Mouse (Mus musculus) liver, embryonic 15.5 days (tissue): ENCODE data around the gene Mmp19. TPM values are rescaled to one million over a fixed set of nuclear protein-coding genes. Genes with fewer than 3 reads are reported as not detected.

ENCODE experiments used
- ATAC-seq: fragments of 200-750 bp; cut with Nextera tagmentation; 2 replicates; pipeline ENCODE4 v1.8.0; 2017; ENCODE audit warnings: moderate number of reproducible peaks, mild to moderate bottlenecking, moderate library complexity; ENCODE audit not compliant: insufficient read depth
- H3K27ac ChIP-seq: fragments of 300-500 bp; sonication (generic); replicated peaks from 2 replicates; pipeline ENCODE4 v1.5.1; 2015; ENCODE audit warnings: mild to moderate bottlenecking, inconsistent platforms
- H3K27me3 ChIP-seq: fragments of 300-500 bp; sonication (generic); 2 replicates; pipeline ENCODE4 v1.6.1; 2015; ENCODE audit warnings: mild to moderate bottlenecking, inconsistent platforms
- H3K36me3 ChIP-seq: fragments of 300-500 bp; sonication (generic); replicated peaks from 2 replicates; pipeline ENCODE4 v1.6.1; 2015; ENCODE audit warnings: moderate library complexity, mild to moderate bottlenecking, inconsistent platforms
- H3K4me1 ChIP-seq: fragments of 300-500 bp; sonication (generic); replicated peaks from 2 replicates; pipeline ENCODE4 v1.6.1; 2015; ENCODE audit warnings: inconsistent platforms
- H3K4me2 ChIP-seq: fragments of 300-500 bp; sonication (generic); 2 replicates; pipeline ENCODE4 v1.6.1; 2015; ENCODE audit warnings: moderate library complexity, mild to moderate bottlenecking, inconsistent platforms
- H3K4me3 ChIP-seq: fragments of 300-500 bp; sonication (generic); replicated peaks from 2 replicates; pipeline ENCODE4 v1.5.1; 2015; ENCODE audit warnings: mild to moderate bottlenecking, inconsistent platforms
- H3K9ac ChIP-seq: fragments of 300-500 bp; sonication (generic); 2 replicates; pipeline ENCODE4 v1.6.1; 2015; ENCODE audit warnings: moderate library complexity, mild to moderate bottlenecking, inconsistent platforms
- H3K9me3 ChIP-seq: fragments of 300-500 bp; sonication (generic); replicated peaks from 2 replicates; pipeline ENCODE4 v1.6.1; 2016; ENCODE audit warnings: inconsistent platforms
- WGBS: fragments of 180-500 bp; shearing (Covaris S2); methylation state at CpG from one replicate; pipeline ENCODE4 v1.1.7; 2015; ENCODE audit warnings: mixed read lengths; ENCODE audit not compliant: insufficient replicate concordance; 5-methylcytosine and 5-hydroxymethylcytosine counted together
- polyA plus RNA-seq: library from polyadenylated mRNA; unstranded; fragments of >200 nt; fragmentation: Nextera tagmentation; extraction: Ambion mirVana; gene quantifications from 2 replicates; pipeline ENCODE4 v1.2.1, GENCODE M21; 2015

Gene Mmp19
- polyA plus RNA-seq, 1 experiment from 2014 or later, result 10.5 TPM

DNA sequence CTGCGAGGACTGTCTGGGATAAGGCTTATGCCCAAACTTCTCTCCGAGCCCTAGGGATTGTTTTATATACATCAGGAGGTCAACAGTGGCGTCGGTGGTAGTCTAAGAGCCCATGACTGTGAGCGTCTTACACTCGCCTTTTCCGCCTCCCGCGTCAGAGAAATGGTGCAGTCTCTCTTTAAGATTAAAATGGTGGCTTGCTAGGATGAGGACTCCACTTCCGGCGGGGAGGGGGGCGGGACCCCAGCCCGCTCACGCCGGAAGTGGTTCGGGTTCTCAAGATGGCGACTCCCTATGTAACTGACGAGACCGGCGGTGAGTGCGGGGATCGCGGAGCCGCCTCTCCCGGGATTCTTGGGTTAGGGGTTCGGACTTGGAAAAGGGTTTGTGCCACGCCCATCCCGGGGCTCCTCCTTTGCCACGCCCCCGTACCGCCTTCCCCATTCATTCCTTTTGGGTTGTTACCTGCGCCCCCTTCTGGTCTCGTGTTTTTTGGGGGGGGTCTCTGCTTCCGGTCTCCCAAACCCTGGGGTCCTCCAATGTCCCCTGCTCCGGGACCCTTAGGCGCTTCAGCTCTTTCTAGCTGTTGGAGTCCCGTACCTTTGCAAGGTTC lies 42.4 kb upstream of the Mmp19 start:
- ATAC-seq, result peak; percentile 76
- peak overlapping the region; percentile 73 for H3K9ac ChIP-seq
- peak overlapping the region; percentile 86 for H3K27ac ChIP-seq
- H3K27me3 ChIP-seq, result peaks cover 33% of the 10 kb centered on the region
- peaks cover 51% of the 10 kb centered on the region for H3K4me1 ChIP-seq
- H3K4me2 ChIP-seq, result peak overlapping the region; percentile 89
- peaks cover 10% of the 10 kb centered on the region for H3K36me3 ChIP-seq
- peak overlapping the region; percentile 91 for H3K4me3 ChIP-seq
- H3K9me3 ChIP-seq, result no peaks in the 10 kb centered on the region
- WGBS, result under 1% methylated on average over 37 of the region's 37 CpGs

DNA sequence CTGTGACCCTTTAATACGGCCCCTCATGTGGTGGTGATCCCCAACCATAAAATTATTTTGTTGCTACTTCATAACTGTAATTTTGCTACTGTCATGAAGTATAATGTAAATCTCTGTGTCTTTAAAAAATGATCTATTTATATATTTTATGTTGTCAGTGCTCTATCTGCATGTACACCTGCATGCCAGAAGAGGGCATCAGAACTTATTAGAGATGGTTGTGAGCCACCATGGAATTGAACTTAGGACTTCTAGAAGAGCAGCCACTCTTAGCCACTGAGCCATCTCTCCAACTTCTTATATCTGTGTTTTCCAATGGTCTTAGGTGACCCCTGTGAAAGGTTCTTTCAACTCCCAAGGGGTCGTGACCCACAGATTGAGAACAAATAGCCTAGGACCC lies 17.8 kb upstream of the Mmp19 start:
- H3K27ac ChIP-seq, result no peak overlapping the region
- 44% methylated on average over 2 of the region's 2 CpGs for WGBS
- no peak overlapping the region for H3K9ac ChIP-seq
- no peak overlapping the region for H3K4me3 ChIP-seq
- H3K4me1 ChIP-seq, result peaks cover 4% of the 10 kb centered on the region; the same call in 1 of the 2 replicates
- H3K27me3 ChIP-seq, result no peaks in the 10 kb centered on the region
- ATAC-seq, result no peak
- no peaks in the 10 kb centered on the region; the same call in 1 of the 2 replicates for H3K36me3 ChIP-seq
- H3K4me2 ChIP-seq, result no peak overlapping the region
- no peaks in the 10 kb centered on the region for H3K9me3 ChIP-seq

GRCm38 (mm10) chr10:128773685-128774084 lies 17.0 kb upstream of the Mmp19 start:
- Histone ChIP-seq H3K9me3 (no peaks in the 10 kb centered on the region), H3K27ac (no peak overlapping the region), H3K4me1 (peaks cover 6% of the 10 kb centered on the region; the same call in 1 of the 2 replicates), H3K4me2 (no peak overlapping the region), H3K9ac (no peak overlapping the region), H3K4me3 (no peak overlapping the region), H3K27me3 (no peaks in the 10 kb centered on the region), H3K36me3 (no peaks in the 10 kb centered on the region)
- 18% methylated on average over 5 of the region's 5 CpGs for WGBS
- no peak for ATAC-seq

DNA sequence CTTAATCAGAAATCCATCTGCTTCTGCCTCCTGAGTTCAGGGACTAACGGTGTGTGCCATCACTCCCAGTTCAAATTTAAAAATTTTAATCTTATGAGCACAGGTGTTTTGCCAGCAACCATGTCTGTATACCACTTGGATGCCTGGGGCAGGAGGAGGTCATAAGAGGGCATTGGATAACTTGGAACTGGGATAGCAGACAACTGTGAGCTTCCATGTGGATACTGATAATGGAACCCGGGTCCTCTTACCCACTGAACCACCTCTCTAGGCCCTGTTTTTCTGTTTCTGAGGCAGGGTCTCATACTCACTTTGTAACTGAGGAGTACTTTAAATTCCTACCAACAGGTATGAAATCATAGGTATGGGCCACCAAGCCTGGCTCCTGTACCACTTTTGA lies 12.3 kb upstream of the Mmp19 start:
- no peak overlapping the region for H3K9ac ChIP-seq
- no peak overlapping the region for H3K4me2 ChIP-seq
- 51% methylated on average over 2 of the region's 2 CpGs for WGBS
- H3K27me3 ChIP-seq, result no peaks in the 10 kb centered on the region
- no peaks in the 10 kb centered on the region for H3K36me3 ChIP-seq
- H3K4me1 ChIP-seq, result peaks cover 11% of the 10 kb centered on the region; the same call in 1 of the 2 replicates
- H3K27ac ChIP-seq, result 0 out of 2 replicates have a peak overlapping the region, but pooled peaks have one; percentile 9
- no peaks in the 10 kb centered on the region for H3K9me3 ChIP-seq
- no peak overlapping the region for H3K4me3 ChIP-seq
- no peak for ATAC-seq

- H3K9me3 ChIP-seq, result 0 out of 2 replicates have a peak, but pooled peaks cover 4% of the 10 kb centered on the region
- WGBS, result 17% methylated on average over 8 of the region's 8 CpGs
- H3K4me2 ChIP-seq, result no peak overlapping the region
- H3K27ac ChIP-seq, result 0 out of 2 replicates have a peak overlapping the region, but pooled peaks have one; percentile 42
- peak; percentile 77 for ATAC-seq
- no peaks in the 10 kb centered on the region for H3K36me3 ChIP-seq
- no peak overlapping the region for H3K9ac ChIP-seq
- H3K4me3 ChIP-seq, result no peak overlapping the region
- H3K4me1 ChIP-seq, result peaks cover 11% of the 10 kb centered on the region; the same call in 1 of the 2 replicates
- no peaks in the 10 kb centered on the region for H3K27me3 ChIP-seq
Measured at GRCm38 (mm10) chr10:128779011-128779795, 11.5 kb upstream of the Mmp19 start.

GRCm38 (mm10) chr10:128780200-128780599 lies 10.5 kb upstream of the Mmp19 start:
- no peak overlapping the region for H3K4me3 ChIP-seq
- H3K36me3 ChIP-seq, result no peaks in the 10 kb centered on the region
- H3K27me3 ChIP-seq, result no peaks in the 10 kb centered on the region
- no peak overlapping the region for H3K9ac ChIP-seq
- 0 out of 2 replicates have a peak, but pooled peaks cover 4% of the 10 kb centered on the region for H3K9me3 ChIP-seq
- H3K4me2 ChIP-seq, result no peak overlapping the region
- no peak for ATAC-seq
- no peak overlapping the region for H3K27ac ChIP-seq
- WGBS, result 23% methylated on average over 1 of the region's 1 CpGs
- peaks cover 11% of the 10 kb centered on the region; the same call in 1 of the 2 replicates for H3K4me1 ChIP-seq

- H3K9me3 ChIP-seq, result no peaks in the 10 kb centered on the region
Measured at GRCm38 (mm10) chr10:128792041-128792440, 1.3 kb downstream of the Mmp19 start.

DNA sequence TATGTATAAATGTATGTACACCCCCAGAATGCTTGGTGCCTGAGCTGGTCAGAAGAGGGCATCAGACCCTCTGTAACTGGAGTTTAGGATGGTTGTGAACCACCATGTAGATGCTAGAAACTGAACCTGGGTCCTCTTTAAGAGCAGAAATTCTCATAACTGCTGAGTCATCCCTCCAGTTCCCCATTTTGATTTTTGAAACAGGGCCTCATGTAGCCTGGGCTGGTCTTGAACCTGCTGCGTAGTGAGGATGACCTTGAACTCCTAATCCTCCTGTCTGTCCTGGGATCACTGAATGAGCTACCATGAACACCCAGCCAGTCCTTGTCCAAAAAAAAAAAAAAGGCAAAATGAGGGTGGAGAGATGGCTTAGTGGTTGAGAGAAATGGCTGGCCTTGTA lies 2.5 kb downstream of the Mmp19 start:
- H3K9me3 ChIP-seq, result no peaks in the 10 kb centered on the region
- ATAC-seq, result no peak
- H3K36me3 ChIP-seq, result no peaks in the 10 kb centered on the region

More at GRCm38 (mm10) chr10:128792041-128792440, 1.3 kb downstream of the Mmp19 start:
- Histone ChIP-seq H3K9ac (no peak overlapping the region), H3K4me3 (no peak overlapping the region), H3K36me3 (no peaks in the 10 kb centered on the region), H3K4me1 (peaks cover 5% of the 10 kb centered on the region; the same call in 1 of the 2 replicates), H3K27ac (no peak overlapping the region), H3K27me3 (no peaks in the 10 kb centered on the region), H3K4me2 (no peak overlapping the region)
- ATAC-seq, result no peak

DNA sequence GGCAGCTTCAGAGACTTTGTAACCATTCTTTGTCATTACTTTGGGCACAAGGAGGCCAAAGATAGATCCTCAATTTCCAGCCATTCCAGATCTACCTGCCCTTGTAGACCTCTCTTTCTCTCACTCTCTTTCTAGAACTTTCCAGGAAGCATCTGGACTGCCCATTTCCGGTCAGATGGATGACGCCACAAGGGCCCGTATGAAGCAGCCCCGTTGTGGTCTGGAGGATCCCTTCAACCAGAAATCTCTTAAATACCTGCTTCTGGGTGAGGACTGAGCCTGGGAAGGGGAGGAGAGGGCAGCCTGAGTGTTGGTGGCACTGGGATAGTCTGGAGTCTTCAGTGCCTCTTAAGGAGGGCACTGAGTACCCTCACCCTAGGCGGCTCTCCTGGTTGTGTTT lies 3.7 kb downstream of the Mmp19 start:
- Histone ChIP-seq H3K4me2 (no peak overlapping the region), H3K27me3 (no peaks in the 10 kb centered on the region), H3K9ac (no peak overlapping the region), H3K4me3 (no peak overlapping the region), H3K36me3 (no peaks in the 10 kb centered on the region), H3K9me3 (no peaks in the 10 kb centered on the region), H3K4me1 (peaks cover 5% of the 10 kb centered on the region; the same call in 1 of the 2 replicates), H3K27ac (no peak overlapping the region)
- ATAC-seq, result no peak
- 64% methylated on average over 5 of the region's 5 CpGs for WGBS

More for the DNA sequence above, 2.5 kb downstream of the Mmp19 start:
- peaks cover 5% of the 10 kb centered on the region; the same call in 1 of the 2 replicates for H3K4me1 ChIP-seq
- no peak overlapping the region for H3K4me3 ChIP-seq
- no peak overlapping the region for H3K27ac ChIP-seq
- 76% methylated on average over 1 of the region's 1 CpGs for WGBS
- no peaks in the 10 kb centered on the region for H3K27me3 ChIP-seq
- no peak overlapping the region for H3K9ac ChIP-seq
- no peak overlapping the region for H3K4me2 ChIP-seq

GRCm38 (mm10) chr10:128795581-128795980 lies 4.9 kb downstream of the Mmp19 start:
- 82% methylated on average over 3 of the region's 3 CpGs for WGBS

GRCm38 (mm10) chr10:128798676-128799075 lies 8.0 kb downstream of the Mmp19 start:
- H3K4me1 ChIP-seq, result peaks cover 12% of the 10 kb centered on the region
- no peak overlapping the region for H3K27ac ChIP-seq
- no peak overlapping the region for H3K4me2 ChIP-seq
- 71% methylated on average over 8 of the region's 8 CpGs for WGBS
- H3K4me3 ChIP-seq, result no peak overlapping the region
- H3K9me3 ChIP-seq, result no peaks in the 10 kb centered on the region
- no peak for ATAC-seq
- peaks cover 19% of the 10 kb centered on the region for H3K27me3 ChIP-seq
- H3K36me3 ChIP-seq, result no peaks in the 10 kb centered on the region
- no peak overlapping the region for H3K9ac ChIP-seq

More at GRCm38 (mm10) chr10:128795581-128795980, 4.9 kb downstream of the Mmp19 start:
- Histone ChIP-seq H3K4me2 (no peak overlapping the region), H3K4me1 (peaks cover 5% of the 10 kb centered on the region; the same call in 1 of the 2 replicates), H3K9ac (no peak overlapping the region), H3K36me3 (no peaks in the 10 kb centered on the region), H3K4me3 (no peak overlapping the region), H3K9me3 (no peaks in the 10 kb centered on the region), H3K27ac (no peak overlapping the region), H3K27me3 (no peaks in the 10 kb centered on the region)
- no peak for ATAC-seq
